Mouse (Mus musculus) adrenal gland, postnatal 14 days (tissue): Measurements from ENCODE around the gene Mrps18a. TPM values are rescaled to one million over a fixed set of nuclear protein-coding genes. Genes with fewer than 3 reads are reported as not detected.

ENCODE experiments used
- DNase-seq: peaks from one replicate; pipeline ENCODE4 v3.0.0; 2021; ENCODE audit warnings: mixed read lengths
- total RNA-seq: library from RNA; stranded (reverse); gene quantifications from 2 replicates; pipeline ENCODE4 v1.2.3, GENCODE M21; 2021

Gene Mrps18a
- total RNA-seq, 1 experiment from 2014 or later: 111 TPM

GRCm38 (mm10) chr17:46143578-46144423 is 33.0 kb downstream of the Mrps18a start, which contains the start of gene Rsph9:
Gene Rsph9 (minus strand): TSS chr17:46144216.
- DNase-seq: peak; percentile 93

GRCm38 (mm10) chr17:46152847-46153782 is 42.3 kb downstream of the Mrps18a start, which contains the start of gene Mad2l1bp:
Gene Mad2l1bp (minus strand): TSS chr17:46153553.
- DNase-seq: peak; percentile 93

GRCm38 (mm10) chr17:46154336-46154735 is 43.5 kb downstream of the Mrps18a start:
- DNase-seq: no peak

- DNase-seq: no peak
Measured at GRCm38 (mm10) chr17:46156680-46157079, 45.9 kb downstream of the Mrps18a start.

GRCm38 (mm10) chr17:46157131-46157530 is 46.3 kb downstream of the Mrps18a start:
- no peak for DNase-seq

- DNase-seq: no peak
Measured at GRCm38 (mm10) chr17:46159236-46159635, 48.5 kb downstream of the Mrps18a start.

GRCm38 (mm10) chr17:46160090-46160662 is 49.4 kb downstream of the Mrps18a start:
- DNase-seq: peak; percentile 96

- DNase-seq: peak; percentile 96
Measured at GRCm38 (mm10) chr17:46160686-46161085, 49.9 kb downstream of the Mrps18a start, which contains the start of gene Gtpbp2. Gene Gtpbp2 (plus strand): TSS chr17:46161032.

- no peak for DNase-seq
Measured at GRCm38 (mm10) chr17:46161179-46161578, 50.4 kb downstream of the Mrps18a start.

- DNase-seq: no peak
Measured at GRCm38 (mm10) chr17:46161710-46162109, 50.9 kb downstream of the Mrps18a start.

- DNase-seq: no peak
Measured at GRCm38 (mm10) chr17:46162551-46162950, 51.8 kb downstream of the Mrps18a start.

- DNase-seq: peak; percentile 52
Measured at GRCm38 (mm10) chr17:46162951-46163421, 52.2 kb downstream of the Mrps18a start.

- DNase-seq: no peak
Measured at GRCm38 (mm10) chr17:46164301-46164700, 53.5 kb downstream of the Mrps18a start.

- DNase-seq: no peak
Measured at GRCm38 (mm10) chr17:46164791-46165190, 54.0 kb downstream of the Mrps18a start.

GRCm38 (mm10) chr17:46165460-46165859 is 54.7 kb downstream of the Mrps18a start:
- no peak for DNase-seq

GRCm38 (mm10) chr17:46166270-46166669 is 55.5 kb downstream of the Mrps18a start:
- no peak for DNase-seq

GRCm38 (mm10) chr17:46167014-46167413 is 56.2 kb downstream of the Mrps18a start:
- peak; percentile 69 for DNase-seq

- DNase-seq: peak; percentile 16
Measured at GRCm38 (mm10) chr17:46168318-46168717, 57.5 kb downstream of the Mrps18a start.

- DNase-seq: no peak
Measured at GRCm38 (mm10) chr17:46168768-46169167, 58.0 kb downstream of the Mrps18a start.

GRCm38 (mm10) chr17:46170538-46170937 is 59.8 kb downstream of the Mrps18a start:
- no peak for DNase-seq
